Comparison of ENCODE assay signal across 8 mouse cellular contexts in genomic region chr11:105153068-105153833, GRCm38 (mm10). TPM values are rescaled to one million over a fixed set of nuclear protein-coding genes. Genes with fewer than 3 reads are reported as not detected.
A peak's percentile ranks its signal among the peaks of the same experiment; 100 is the strongest.
DNase-seq lines count a peak whose midpoint lies in the region; ATAC-seq and TF ChIP-seq lines count a peak whose summit lies in the region.

No protein-coding gene starts in this region.

- ATAC-seq in neural tube, embryonic 15.5 days (ENCODE audit: low FRiP score) = no peak
- peak; percentile 87 for ATAC-seq in lung, embryonic 15.5 days (ENCODE audit: borderline replicate concordance, extremely low read depth, low FRiP score, low TSS enrichment)
- no peak for ATAC-seq in CD4-positive, CD25-positive, alpha-beta regulatory T cell, adult 4 months

- TF ChIP-seq CTCF in heart, adult 2 months (IDR thresholded peaks at IDR 0.05) = no peak
- TF ChIP-seq CTCF in kidney, adult 2 months (conservative IDR thresholded peaks at IDR 0.05; ENCODE audit: insufficient read depth, insufficient read length, low read depth, low read length) = no peak

- no peak overlapping the region for H3K4me2 ChIP-seq in neural tube, embryonic 15.5 days
- peak overlapping the region; percentile 6; the same call in 1 of the 2 replicates for H3K4me2 ChIP-seq in lung, embryonic 15.5 days

- H3K27me3 ChIP-seq in neural tube, embryonic 15.5 days (replicated peaks) = no peaks in the 10 kb centered on the region
- no peaks in the 10 kb centered on the region for H3K27me3 ChIP-seq in heart, adult 2 months (ENCODE audit: control insufficient read depth, insufficient read depth, low read length)
- H3K27me3 ChIP-seq in kidney, adult 2 months (replicated peaks; ENCODE audit: control insufficient read depth, insufficient read depth, low read length) = no peaks in the 10 kb centered on the region
- no peaks in the 10 kb centered on the region for H3K27me3 ChIP-seq in lung, embryonic 15.5 days

- no peaks in the 10 kb centered on the region for H3K9me3 ChIP-seq in neural tube, embryonic 15.5 days (replicated peaks)
- H3K9me3 ChIP-seq in lung, embryonic 15.5 days = no peaks in the 10 kb centered on the region

- H3K9ac ChIP-seq in neural tube, embryonic 15.5 days (replicated peaks) = no peak overlapping the region
- H3K9ac ChIP-seq in heart, adult 2 months (ENCODE audit: low read depth, low read length) = no peak overlapping the region
- H3K9ac ChIP-seq in lung, embryonic 15.5 days = no peak overlapping the region

- no peaks in the 10 kb centered on the region for H3K79me2 ChIP-seq in heart, adult 2 months (replicated peaks; ENCODE audit: control insufficient read depth, insufficient read depth, low read length)

- intact Hi-C loops in heart, adult 2 months (cut with DNase I) = no loop called here

- peak; percentile 63 for DNase-seq in neural tube, embryonic 10.5 days (ENCODE audit: extremely low spot score, low spot score)
- DNase-seq in heart, adult 2 months = peak; percentile 15 to 29
- DNase-seq in kidney, adult 2 months = peak; percentile 76
- DNase-seq in retina, postnatal 7 days (ENCODE audit: low read depth, low spot score) = peak; percentile 51
- DNase-seq in layer of hippocampus, adult 9-11 months = no peak

- no peaks in the 10 kb centered on the region for H3K36me3 ChIP-seq in neural tube, embryonic 15.5 days
- no peaks in the 10 kb centered on the region for H3K36me3 ChIP-seq in heart, adult 2 months (ENCODE audit: control insufficient read depth, insufficient read depth, low read length)
- no peaks in the 10 kb centered on the region for H3K36me3 ChIP-seq in kidney, adult 2 months (ENCODE audit: control insufficient read depth, insufficient read depth, low read length)
- H3K36me3 ChIP-seq in lung, embryonic 15.5 days = no peaks in the 10 kb centered on the region

- H3K4me1 ChIP-seq in neural tube, embryonic 15.5 days = peaks cover 17% of the 10 kb centered on the region
- no peaks in the 10 kb centered on the region for H3K4me1 ChIP-seq in heart, adult 2 months (ENCODE audit: control insufficient read depth, insufficient read depth, low read length)
- H3K4me1 ChIP-seq in kidney, adult 2 months (ENCODE audit: control insufficient read depth, insufficient read depth, low read length) = peaks cover 16% of the 10 kb centered on the region
- peaks cover 24% of the 10 kb centered on the region for H3K4me1 ChIP-seq in lung, embryonic 15.5 days

- TF ChIP-seq POLR2A in heart, adult 2 months (IDR thresholded peaks at IDR 0.05; ENCODE audit: insufficient read depth, low read depth, low read length) = no peak
- no peak for TF ChIP-seq POLR2A in kidney, adult 2 months (IDR thresholded peaks at IDR 0.05; ENCODE audit: low read depth, low read length)

- WGBS in neural tube, embryonic 15.5 days = 28% methylated on average over 12 of the region's 12 CpGs
- 32% methylated on average over 12 of the region's 12 CpGs for WGBS in heart, adult 2 months
- WGBS in kidney, adult 2 months = 30% methylated on average over 12 of the region's 12 CpGs
- 13% methylated on average over 12 of the region's 12 CpGs for WGBS in lung, embryonic 15.5 days

- no peak for TF ChIP-seq EP300 in heart, adult 2 months (IDR thresholded peaks at IDR 0.05; ENCODE audit: insufficient read depth, low read depth, low read length)

- H3K27ac ChIP-seq in neural tube, embryonic 15.5 days (replicated peaks) = no peak overlapping the region
- H3K27ac ChIP-seq in heart, adult 2 months = no peak overlapping the region
- no peak overlapping the region for H3K27ac ChIP-seq in kidney, adult 2 months (ENCODE audit: insufficient read depth, low read depth, low read length)
- peak overlapping the region; percentile 49; the same call in 1 of the 2 replicates for H3K27ac ChIP-seq in lung, embryonic 15.5 days

- no peak overlapping the region for H3K4me3 ChIP-seq in neural tube, embryonic 15.5 days (replicated peaks)
- no peak overlapping the region for H3K4me3 ChIP-seq in heart, adult 2 months
- no peak overlapping the region for H3K4me3 ChIP-seq in kidney, adult 2 months (ENCODE audit: insufficient read depth, low read depth, low read length)
- H3K4me3 ChIP-seq in lung, embryonic 15.5 days = no peak overlapping the region

RNA-seq across cellular contexts. Expression of gene Gm10842, which starts 6.6 kb away (rescaled TPM):
- not detected in 2 replicates for polyA plus RNA-seq in neural tube, embryonic 15.5 days (2015; fragmentation: Nextera tagmentation; extraction: Ambion mirVana)
- not detected for total RNA-seq in heart, adult 2 months (2021)
- not detected in 2 replicates for polyA plus RNA-seq in heart, adult 2 months (2012; rRNA removed)
- polyA plus RNA-seq in kidney, adult 2 months (2012; rRNA removed) = not detected in 2 replicates
- not detected in 2 replicates for polyA plus RNA-seq in lung, embryonic 15.5 days (2015; fragmentation: Nextera tagmentation; extraction: Ambion mirVana)
- polyA plus RNA-seq in CD4-positive, CD25-positive, alpha-beta regulatory T cell, adult 4 months (2017; shearing (Covaris generic)) = not detected

RNA-seq across cellular contexts. Expression of gene Tlk2, which starts 25.4 kb away (rescaled TPM):
- polyA plus RNA-seq in neural tube, embryonic 15.5 days (2015; fragmentation: Nextera tagmentation; extraction: Ambion mirVana) = 18.6 and 20.6 TPM in 2 replicates
- 10 to 100 TPM; 35.9 to 41.9 TPM for total RNA-seq in heart, adult 2 months (2021)
- polyA plus RNA-seq in heart, adult 2 months (2012; rRNA removed) = 11.5 and 20.2 TPM in 2 replicates
- polyA plus RNA-seq in kidney, adult 2 months (2012; rRNA removed) = 15.1 and 15.4 TPM in 2 replicates
- 18.7 and 18.9 TPM in 2 replicates for polyA plus RNA-seq in lung, embryonic 15.5 days (2015; fragmentation: Nextera tagmentation; extraction: Ambion mirVana)
- 10 to 100 TPM; 12.6 to 24.4 TPM for polyA plus RNA-seq in CD4-positive, CD25-positive, alpha-beta regulatory T cell, adult 4 months (2017; shearing (Covaris generic))

RNA-seq across cellular contexts. Expression of gene Mettl2, which starts 27.0 kb away (rescaled TPM):
- polyA plus RNA-seq in neural tube, embryonic 15.5 days (2015; fragmentation: Nextera tagmentation; extraction: Ambion mirVana) = 30.0 and 35.1 TPM in 2 replicates
- 10 to 100 TPM; 10.1 to 12.8 TPM for total RNA-seq in heart, adult 2 months (2021)
- polyA plus RNA-seq in heart, adult 2 months (2012; rRNA removed) = 9.0 and 14.7 TPM in 2 replicates
- 9.5 and 9.7 TPM in 2 replicates for polyA plus RNA-seq in kidney, adult 2 months (2012; rRNA removed)
- 35.5 and 44.0 TPM in 2 replicates for polyA plus RNA-seq in lung, embryonic 15.5 days (2015; fragmentation: Nextera tagmentation; extraction: Ambion mirVana)
- polyA plus RNA-seq in CD4-positive, CD25-positive, alpha-beta regulatory T cell, adult 4 months (2017; shearing (Covaris generic)) = 10 to 100 TPM; 17.6 to 20.1 TPM
